Mouse (Mus musculus) liver, embryonic 14.5 days (tissue): ENCODE data around the gene Tstd2. TPM values are rescaled to one million over a fixed set of nuclear protein-coding genes. Genes with fewer than 3 reads are reported as not detected.

Experiments used
- ATAC-seq: fragments of 200-750 bp; cut with Nextera tagmentation; 2 replicates; pipeline ENCODE4 v1.8.0; 2017; ENCODE audit warnings: moderate number of reproducible peaks, mild to moderate bottlenecking, moderate library complexity; ENCODE audit not compliant: insufficient read depth
- DNase-seq, 3 experiments: peaks; one replicate each; pipeline ENCODE4 v3.0.0-alpha.2; 2012 to 2013; ENCODE audit warnings: low read depth in 3 of 3, low spot score in 3 of 3
- H3K27ac ChIP-seq: fragments of 300-500 bp; sonication (generic); 2 replicates; pipeline ENCODE4 v1.5.1; 2014; ENCODE audit warnings: moderate library complexity, mild to moderate bottlenecking, control low read depth, inconsistent platforms
- H3K27me3 ChIP-seq: fragments of 300-500 bp; sonication (generic); 2 replicates; pipeline ENCODE4 v1.6.1; 2014; ENCODE audit warnings: mild to moderate bottlenecking, low read length, moderate library complexity; ENCODE audit not compliant: control insufficient read depth, insufficient read depth
- H3K36me3 ChIP-seq: fragments of 300-500 bp; sonication (generic); replicated peaks from 2 replicates; pipeline ENCODE4 v1.6.1; 2014; ENCODE audit warnings: low read depth; ENCODE audit not compliant: control insufficient read depth, insufficient read depth
- H3K4me1 ChIP-seq, 2 experiments: fragments of 200-500 bp in 1 of 2; fragments of 300-500 bp in 1 of 2; sonication (generic) in 1 of 2; replicated peaks; 2 replicates each; pipeline ENCODE4 v1.6.1; 2012 to 2014; ENCODE audit warnings: antibody characterized with exemption in 1 of 2, inconsistent platforms in 1 of 2, low read length in 1 of 2; ENCODE audit not compliant: control insufficient read depth in 2 of 2, insufficient read depth in 2 of 2
- H3K4me2 ChIP-seq: fragments of 300-500 bp; sonication (generic); 2 replicates; pipeline ENCODE4 v1.6.1; 2014; ENCODE audit warnings: low read depth, mild to moderate bottlenecking, control low read depth, moderate library complexity
- H3K4me3 ChIP-seq, 2 experiments: fragments of 200-500 bp in 1 of 2; fragments of 300-500 bp in 1 of 2; sonication (generic) in 1 of 2; 2 replicates each; pipeline ENCODE4 v1.5.1; 2012 to 2014; ENCODE audit warnings: low read depth in 2 of 2, low read length in 2 of 2, mild to moderate bottlenecking in 2 of 2, control low read depth in 1 of 2, inconsistent platforms in 1 of 2, moderate library complexity in 1 of 2; ENCODE audit not compliant: insufficient read depth in 1 of 2
- H3K9ac ChIP-seq: fragments of 300-500 bp; sonication (generic); replicated peaks from 2 replicates; pipeline ENCODE4 v1.6.1; 2014; ENCODE audit warnings: mild to moderate bottlenecking, control low read depth, moderate library complexity
- H3K9me3 ChIP-seq: fragments of 300-500 bp; sonication (generic); 2 replicates; pipeline ENCODE4 v1.6.1; 2016; ENCODE audit warnings: low read length, mixed read lengths; ENCODE audit not compliant: control insufficient read depth
- CTCF ChIP-seq: IDR thresholded peaks from 2 replicates; pipeline ENCODE4 v1.5.1; 2016; ENCODE audit warnings: antibody characterized with exemption, low read depth, control low read depth
- EP300 ChIP-seq: IDR thresholded peaks from 2 replicates; pipeline ENCODE4 v1.6.1; 2016; ENCODE audit warnings: antibody characterized with exemption, low read depth
- WGBS: fragments of 180-500 bp; shearing (Covaris S2); extraction: QIAGEN DNeasy Blood & Tissue Kit; methylation state at CpG from one replicate; pipeline ENCODE4 v1.1.7; 2014; ENCODE audit not compliant: insufficient replicate concordance; 5-methylcytosine and 5-hydroxymethylcytosine counted together
- polyA plus RNA-seq, 2 experiments: library from polyadenylated mRNA; depleted of rRNA in 1 of 2; stranded (reverse) in 1 of 2; unstranded in 1 of 2; fragments of >200 nt; fragmentation: Nextera tagmentation in 1 of 2; extraction: Ambion mirVana in 1 of 2; gene quantifications; 2 replicates each; pipeline versions ENCODE4 v1.2.1 to v1.2.3; 2012 to 2014

Gene Tstd2
- polyA plus RNA-seq, 2 experiments: 3.8 to 6.0 TPM

DNA sequence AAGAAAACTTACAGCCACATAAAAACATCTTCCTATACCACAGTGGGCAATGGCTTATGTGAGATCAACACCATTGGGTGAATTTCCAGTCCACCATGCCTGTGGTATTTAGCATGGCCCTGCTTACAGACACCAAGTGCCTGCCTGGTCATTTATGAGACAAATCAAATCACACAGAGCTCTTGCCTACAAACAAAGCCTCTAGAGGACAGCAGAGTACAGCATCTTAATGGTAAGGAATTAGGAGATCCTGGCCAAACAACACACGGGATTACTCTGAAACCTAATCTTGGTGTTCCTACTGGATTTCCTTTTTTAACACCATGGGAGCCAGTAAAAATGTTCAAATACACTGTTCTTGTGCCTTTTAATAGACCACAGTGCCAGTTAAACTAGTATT lies 23.2 kb downstream of the Tstd2 start:
- ATAC-seq (no peak), DNase-seq (no peak)
- Histone ChIP-seq H3K27ac (no peak overlapping the region), H3K4me1 (no peaks in the 10 kb centered on the region), H3K36me3 (peaks cover 83% of the 10 kb centered on the region), H3K9me3 (no peaks in the 10 kb centered on the region), H3K4me3 (no peak overlapping the region), H3K9ac (no peak overlapping the region), H3K27me3 (no peaks in the 10 kb centered on the region), H3K4me2 (no peak overlapping the region)
- TF ChIP-seq CTCF (no peak), EP300 (no peak)
- 88% methylated on average over 1 of the region's 1 CpGs for WGBS

DNA sequence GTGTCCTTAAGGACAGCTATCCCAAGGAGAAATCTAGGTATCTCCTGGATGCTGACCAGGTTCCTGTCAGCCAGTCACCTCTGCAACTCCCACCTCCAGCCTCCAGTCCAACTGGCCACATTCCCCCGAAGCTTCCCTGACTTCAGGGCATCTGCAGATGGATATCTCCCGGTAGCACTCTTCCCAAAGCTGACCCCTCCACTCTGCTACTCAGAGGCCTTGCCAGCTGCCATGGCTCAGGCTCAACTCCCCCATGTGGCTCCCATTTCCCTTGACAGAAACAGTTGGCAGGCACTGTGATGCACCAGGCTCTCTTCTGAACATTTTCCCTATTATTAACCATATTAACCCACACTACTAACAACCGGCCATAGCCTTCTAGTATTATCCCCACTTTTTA lies 27.1 kb downstream of the Tstd2 start:
- peaks cover 97% of the 10 kb centered on the region for H3K36me3 ChIP-seq
- no peaks in the 10 kb centered on the region for H3K9me3 ChIP-seq
- H3K4me1 ChIP-seq: no peaks in the 10 kb centered on the region
- 63% methylated on average over 3 of the region's 3 CpGs for WGBS
- TF ChIP-seq EP300: no peak
- TF ChIP-seq CTCF: no peak
- no peak for ATAC-seq
- H3K4me2 ChIP-seq: no peak overlapping the region
- H3K9ac ChIP-seq: no peak overlapping the region
- H3K4me3 ChIP-seq: no peak overlapping the region
- H3K27me3 ChIP-seq: no peaks in the 10 kb centered on the region
- H3K27ac ChIP-seq: no peak overlapping the region
- no peak for DNase-seq

DNA sequence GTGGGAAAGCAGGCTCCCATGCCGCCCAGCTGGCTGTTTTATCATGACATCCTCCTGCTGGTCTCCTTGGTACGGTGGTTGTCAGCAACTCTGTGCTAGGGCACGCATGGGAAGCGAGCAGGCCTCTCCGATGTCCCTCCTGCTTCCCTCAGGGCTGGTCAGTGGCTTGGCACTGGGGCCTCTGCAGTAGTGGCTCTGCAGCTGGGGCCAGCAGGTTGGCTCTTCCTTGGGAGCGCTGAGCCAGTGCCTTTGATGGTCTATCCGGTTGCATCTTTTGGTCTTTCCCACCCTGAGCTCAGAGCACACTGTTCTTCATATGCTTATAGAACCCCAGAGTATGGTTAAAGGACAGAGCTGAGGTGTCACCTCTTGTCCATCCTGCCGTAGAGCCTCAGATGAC lies 28.4 kb downstream of the Tstd2 start:
- ATAC-seq: no peak
- no peak for DNase-seq
- Histone ChIP-seq H3K36me3 (peaks cover 97% of the 10 kb centered on the region), H3K27ac (no peak overlapping the region), H3K4me1 (no peaks in the 10 kb centered on the region), H3K4me3 (no peak overlapping the region), H3K27me3 (no peaks in the 10 kb centered on the region), H3K4me2 (no peak overlapping the region), H3K9me3 (no peaks in the 10 kb centered on the region), H3K9ac (no peak overlapping the region)
- TF ChIP-seq CTCF (no peak), EP300 (no peak)
- 88% methylated on average over 8 of the region's 8 CpGs for WGBS

DNA sequence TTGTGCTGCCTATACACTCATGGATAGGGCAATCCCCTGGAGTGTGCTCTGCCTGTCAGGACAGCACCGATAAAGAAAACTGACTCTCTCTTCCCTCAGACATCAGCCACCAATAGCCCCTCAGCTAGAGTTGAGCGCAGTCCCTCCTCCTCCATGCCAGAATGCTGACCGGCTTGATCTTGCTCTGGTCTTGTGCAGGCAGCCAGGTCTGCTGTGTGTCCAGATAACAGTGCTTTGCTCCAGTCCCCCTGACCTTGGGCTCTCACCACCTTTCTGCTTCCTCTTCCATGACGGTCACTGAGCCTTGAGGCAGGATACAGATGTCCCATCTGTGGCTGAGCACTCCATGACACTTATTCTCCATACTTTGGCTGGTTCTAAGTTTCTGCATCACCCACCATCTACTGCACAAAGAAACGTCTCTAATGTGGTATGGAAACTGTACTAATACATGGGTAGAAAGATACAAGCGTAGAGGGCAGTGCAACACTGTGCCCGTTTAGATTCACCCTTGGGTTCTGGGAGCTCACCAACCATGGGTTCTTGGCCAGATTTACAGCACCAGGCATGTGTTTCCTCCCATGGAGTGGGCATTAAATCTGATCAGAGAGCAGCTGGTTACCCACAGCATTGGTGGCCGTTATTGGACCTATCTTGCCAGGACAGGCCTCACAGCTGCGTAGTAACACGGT lies 36.3 kb downstream of the Tstd2 start:
- DNase-seq: no peak
- Histone ChIP-seq H3K27me3 (no peaks in the 10 kb centered on the region), H3K36me3 (peaks cover 96% of the 10 kb centered on the region), H3K4me3 (no peak overlapping the region), H3K27ac (no peak overlapping the region), H3K9ac (no peak overlapping the region), H3K9me3 (no peaks in the 10 kb centered on the region), H3K4me2 (no peak overlapping the region), H3K4me1 (peaks cover 10 to 13% of the 10 kb centered on the region in 2 experiments)
- TF ChIP-seq EP300: no peak
- no peak for TF ChIP-seq CTCF
- WGBS: 81% methylated on average over 10 of the region's 10 CpGs
- no peak for ATAC-seq

DNA sequence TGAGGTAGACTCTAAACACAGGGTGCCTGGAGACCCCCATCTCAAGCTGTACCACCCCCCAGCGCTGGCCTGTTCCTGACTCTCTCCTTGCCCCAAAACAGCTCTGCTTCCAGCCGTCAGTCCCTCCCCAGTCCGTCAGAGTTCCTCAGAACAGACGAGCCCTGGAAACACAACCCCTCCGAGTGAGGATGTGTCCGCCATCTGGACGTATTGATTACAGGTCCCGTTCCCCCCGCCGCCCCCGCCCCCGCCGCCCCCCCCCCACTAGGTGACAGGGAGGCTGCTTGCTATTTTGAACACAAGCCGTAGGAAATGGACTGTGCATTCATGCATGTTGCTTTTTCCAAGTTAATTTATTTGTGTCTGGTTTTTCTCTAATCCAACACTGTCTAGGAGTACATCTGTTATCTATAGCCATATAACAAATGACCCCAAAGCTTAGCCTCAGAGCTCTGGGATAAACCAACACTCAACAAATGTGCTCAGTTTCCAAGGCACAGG lies 37.2 kb downstream of the Tstd2 start:
- Histone ChIP-seq H3K4me1 (peaks cover 10 to 13% of the 10 kb centered on the region in 2 experiments), H3K4me3 (no peak overlapping the region), H3K36me3 (peaks cover 96% of the 10 kb centered on the region), H3K27me3 (no peaks in the 10 kb centered on the region), H3K27ac (no peak overlapping the region), H3K9ac (no peak overlapping the region), H3K9me3 (no peaks in the 10 kb centered on the region), H3K4me2 (no peak overlapping the region)
- DNase-seq: no peak
- no peak for ATAC-seq
- TF ChIP-seq CTCF (no peak), EP300 (no peak)
- 33% methylated on average over 14 of the region's 14 CpGs for WGBS
